Mouse (Mus musculus): ENCODE measurements at regions not wholly inside any gene's neighbourhood (a gene's known extent, or its start where the extent isn't known, plus 50 kb on each side); places are given as distances from the start of the nearest gene placed in this dataset.

- DNase-seq (ENCODE audit: low spot score in 2 of 2) = peak in 1 of 2 experiments; percentile 4
Observed at GRCm38 (mm10) chr10:43783304-43783703, 118.2 kb downstream of the Qrsl1 start.

- no peak for DNase-seq (ENCODE audit: low spot score in 2 of 2)
Observed at GRCm38 (mm10) chr10:43790780-43791179, 110.8 kb downstream of the Qrsl1 start.

GRCm38 (mm10) chr10:43791525-43792021 lies 110.0 kb downstream of the Qrsl1 start:
- DNase-seq (ENCODE audit: low spot score in 2 of 2) = no peak

GRCm38 (mm10) chr10:43792618-43793017 lies 108.9 kb downstream of the Qrsl1 start:
- DNase-seq (ENCODE audit: low spot score in 2 of 2) = no peak

GRCm38 (mm10) chr10:43794587-43794986 lies 107.0 kb downstream of the Qrsl1 start:
- DNase-seq (ENCODE audit: low spot score in 2 of 2) = no peak

GRCm38 (mm10) chr10:43800077-43800476 lies 101.5 kb downstream of the Qrsl1 start:
- DNase-seq (ENCODE audit: low spot score in 2 of 2) = no peak

- DNase-seq (ENCODE audit: low spot score in 2 of 2) = no peak
Observed at GRCm38 (mm10) chr10:43815291-43815690, 86.3 kb downstream of the Qrsl1 start.

- no peak for DNase-seq (ENCODE audit: low spot score in 2 of 2)
Observed at GRCm38 (mm10) chr10:43817522-43818198, 83.9 kb downstream of the Qrsl1 start.

- DNase-seq (ENCODE audit: low spot score in 2 of 2) = no peak
Observed at GRCm38 (mm10) chr10:43818623-43819022, 82.9 kb downstream of the Qrsl1 start.

GRCm38 (mm10) chr10:43819434-43819833 lies 82.1 kb downstream of the Qrsl1 start:
- no peak for DNase-seq (ENCODE audit: low spot score in 2 of 2)

- no peak for DNase-seq (ENCODE audit: low spot score in 2 of 2)
Observed at GRCm38 (mm10) chr10:43822615-43823014, 78.9 kb downstream of the Qrsl1 start.

GRCm38 (mm10) chr10:43824009-43824408 lies 77.5 kb downstream of the Qrsl1 start:
- DNase-seq (ENCODE audit: low spot score in 2 of 2) = no peak

All from urinary bladder, postnatal 36 days (tissue).